Mouse (Mus musculus) heart, postnatal 25 days (tissue): ENCODE data around the gene Pramel7. TPM values are rescaled to one million over a fixed set of nuclear protein-coding genes. Genes with fewer than 3 reads are reported as not detected.
"Not testable (repeated sequence)": the region's sequence is repeated elsewhere in the genome, so short reads cannot be mapped to it uniquely, and the experiment has no call there.

Experiments used
- DNase-seq: peaks from one replicate; pipeline ENCODE4 v3.0.0; 2022; ENCODE audit warnings: low spot score
- intact Hi-C: fragments of 180-260 bp; cut with DNase I; formaldehyde crosslinking; loops from one replicate; pipeline ENCODE4 v1.15.1; 2025
- total RNA-seq, 2 experiments: library from RNA; stranded (reverse); gene quantifications; 2 replicates each; pipeline ENCODE4 v1.2.3; 2021

Pramel7 gene
- not detected for total RNA-seq

GRCm38 (mm10) chr2:87496993-87497392 lies at the start of gene Pramel7:
Gene Pramel7, minus strand, starts transcription at chr2:87497093.
- intact Hi-C loops = not testable (repeated sequence)

GRCm38 (mm10) chr2:87545442-87545841 lies 48.5 kb upstream of the Pramel7 start, which contains the start of gene Olfr1128:
Gene Olfr1128, minus strand, starts transcription at chr2:87545542.
- no peak for DNase-seq
- intact Hi-C loops = no loop called here

More at GRCm38 (mm10) chr2:87496993-87497392, at the start of gene Pramel7:
- DNase-seq = not testable (repeated sequence)

GRCm38 (mm10) chr2:87534826-87535225 lies 37.9 kb upstream of the Pramel7 start:
- intact Hi-C loops = no loop called here
- DNase-seq = no peak

- DNase-seq = no peak
- intact Hi-C loops = no loop called here
Measured at GRCm38 (mm10) chr2:87531496-87531895, 34.6 kb upstream of the Pramel7 start, which contains the start of gene Olfr153. Gene Olfr153, plus strand, starts transcription at chr2:87531796.

GRCm38 (mm10) chr2:87525899-87526616 lies 29.2 kb upstream of the Pramel7 start:
- not testable (repeated sequence) for DNase-seq

GRCm38 (mm10) chr2:87520651-87521050 lies 23.8 kb upstream of the Pramel7 start:
- intact Hi-C loops = no loop called here
- DNase-seq = no peak

More at GRCm38 (mm10) chr2:87525899-87526616, 29.2 kb upstream of the Pramel7 start:
- intact Hi-C loops = not testable (repeated sequence)

GRCm38 (mm10) chr2:87516581-87516980 lies 19.7 kb upstream of the Pramel7 start:
- DNase-seq = no peak
- intact Hi-C loops = no loop called here

- intact Hi-C loops = no loop called here
Measured at GRCm38 (mm10) chr2:87515457-87516060, 18.7 kb upstream of the Pramel7 start.

GRCm38 (mm10) chr2:87515046-87515445 lies 18.2 kb upstream of the Pramel7 start:
- no peak for DNase-seq
- intact Hi-C loops = no loop called here

More at GRCm38 (mm10) chr2:87515457-87516060, 18.7 kb upstream of the Pramel7 start:
- DNase-seq = no peak

- intact Hi-C loops = no loop called here
- no peak for DNase-seq
Measured at GRCm38 (mm10) chr2:87506265-87506664, 9.4 kb upstream of the Pramel7 start, which contains the start of gene Pramel6. Gene Pramel6, plus strand, starts transcription at chr2:87506565.

- intact Hi-C loops = no loop called here
- no peak for DNase-seq
Measured at GRCm38 (mm10) chr2:87482276-87482675, 14.6 kb downstream of the Pramel7 start.

GRCm38 (mm10) chr2:87481158-87481557 lies 15.7 kb downstream of the Pramel7 start:
- no peak for DNase-seq
- intact Hi-C loops = no loop called here

- intact Hi-C loops = no loop called here
- DNase-seq = no peak
Measured at GRCm38 (mm10) chr2:87480207-87480606, 16.7 kb downstream of the Pramel7 start.

- no peak for DNase-seq
- intact Hi-C loops = no loop called here
Measured at GRCm38 (mm10) chr2:87461769-87462168, 35.1 kb downstream of the Pramel7 start.

GRCm38 (mm10) chr2:87453662-87454061 lies 43.2 kb downstream of the Pramel7 start, which contains the start of gene Olfr1126:
Gene Olfr1126, plus strand, starts transcription at chr2:87453962.
- DNase-seq = no peak
- intact Hi-C loops = no loop called here

Other genes with a start within 250 kb of the Pramel7 start
- not detected for gene Olfr1115, start 249.1 kb downstream of the Pramel7 start, total RNA-seq
- gene Olfr1116, start 229.6 kb downstream of the Pramel7 start, total RNA-seq = not detected
- not detected for gene Olfr1118, start 189.5 kb downstream of the Pramel7 start, total RNA-seq
- gene Olfr1120, start 142.3 kb downstream of the Pramel7 start, total RNA-seq = not detected
- gene Olfr1121, start 127.2 kb downstream of the Pramel7 start, total RNA-seq = not detected
- under 1 TPM in 1 of 2 experiments, not detected in 1; 0.05 TPM for gene Olfr1122, start 111.2 kb downstream of the Pramel7 start, total RNA-seq
- not detected for gene Olfr1123, start 80.5 kb downstream of the Pramel7 start, total RNA-seq
- gene Olfr1124, start 66.8 kb downstream of the Pramel7 start, total RNA-seq = not detected
- gene Olfr1126, start 43.1 kb downstream of the Pramel7 start, total RNA-seq = not detected
- not detected for gene Pramel6, start 9.5 kb upstream of the Pramel7 start, total RNA-seq
- not detected for gene Olfr153, start 34.7 kb upstream of the Pramel7 start, total RNA-seq
- gene Olfr1128, start 48.4 kb upstream of the Pramel7 start, total RNA-seq = not detected
- not detected for gene Olfr1129, start 76.8 kb upstream of the Pramel7 start, total RNA-seq
- not detected for gene Olfr1130, start 109.1 kb upstream of the Pramel7 start, total RNA-seq
- gene Olfr1131, start 130.0 kb upstream of the Pramel7 start, total RNA-seq = not detected
- gene Olfr1132, start 140.4 kb upstream of the Pramel7 start, total RNA-seq = not detected
- gene Olfr1133, start 150.3 kb upstream of the Pramel7 start, total RNA-seq = not detected
- not detected for gene Olfr1134, start 161.4 kb upstream of the Pramel7 start, total RNA-seq
- not detected for gene Olfr1135, start 176.6 kb upstream of the Pramel7 start, total RNA-seq
- not detected for gene Olfr1136, start 196.9 kb upstream of the Pramel7 start, total RNA-seq
- not detected for gene Olfr1137, start 216.1 kb upstream of the Pramel7 start, total RNA-seq
- gene Olfr1138, start 242.9 kb upstream of the Pramel7 start, total RNA-seq = not detected
- gene Olfr1140, start 246.7 kb upstream of the Pramel7 start, total RNA-seq = not detected